Mouse (Mus musculus) embryo, embryonic 11 days (tissue): ENCODE measurements around the gene Dgkq.
"Not testable (repeated sequence)": the region's sequence is repeated elsewhere in the genome, so short reads cannot be mapped to it uniquely, and the experiment has no call there.

Source experiments
- DNase-seq: peaks from one replicate; pipeline ENCODE4 v3.0.0-alpha.2; 2015

Dgkq gene

DNA sequence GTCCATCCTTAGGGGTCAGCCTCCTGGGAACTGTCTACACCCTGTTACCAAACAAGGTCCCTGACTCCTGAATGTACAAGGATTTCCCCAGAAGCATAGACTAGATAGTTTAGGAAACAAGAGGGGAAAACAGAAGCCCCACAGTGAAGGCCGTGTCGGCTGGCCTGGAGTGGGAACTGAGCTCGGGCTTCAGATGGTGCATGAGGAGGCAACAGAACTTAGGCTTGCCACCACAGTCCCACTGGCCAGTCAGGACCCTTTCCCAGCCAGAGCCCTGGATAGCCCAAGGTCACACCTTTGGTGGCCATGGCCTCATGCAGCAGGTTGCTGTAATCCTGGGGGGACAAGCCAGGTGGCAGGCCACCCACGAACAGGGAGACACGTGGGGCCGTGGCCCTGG, 16.1 kb downstream of the Dgkq start:
- DNase-seq: no peak

DNA sequence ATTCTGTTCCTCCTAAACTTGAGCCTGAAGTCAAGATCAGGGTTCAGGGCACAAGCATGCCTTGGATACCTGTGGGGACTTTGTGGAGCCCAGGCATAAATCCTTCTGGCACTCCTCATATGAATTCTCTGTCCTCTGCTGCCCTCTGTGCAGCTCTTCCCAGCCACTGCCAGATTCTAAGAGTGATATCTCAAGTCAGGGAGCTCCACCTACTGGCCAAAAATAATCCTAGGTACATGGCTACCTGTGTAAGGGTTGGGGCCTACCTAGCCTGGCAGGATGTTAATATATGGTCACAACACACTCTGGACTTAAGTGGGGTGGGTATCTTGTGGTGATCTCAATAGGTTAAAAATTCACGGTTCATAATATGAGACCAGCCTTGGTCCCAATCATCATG, 17.6 kb downstream of the Dgkq start:
- peak; percentile 78 for DNase-seq

DNA sequence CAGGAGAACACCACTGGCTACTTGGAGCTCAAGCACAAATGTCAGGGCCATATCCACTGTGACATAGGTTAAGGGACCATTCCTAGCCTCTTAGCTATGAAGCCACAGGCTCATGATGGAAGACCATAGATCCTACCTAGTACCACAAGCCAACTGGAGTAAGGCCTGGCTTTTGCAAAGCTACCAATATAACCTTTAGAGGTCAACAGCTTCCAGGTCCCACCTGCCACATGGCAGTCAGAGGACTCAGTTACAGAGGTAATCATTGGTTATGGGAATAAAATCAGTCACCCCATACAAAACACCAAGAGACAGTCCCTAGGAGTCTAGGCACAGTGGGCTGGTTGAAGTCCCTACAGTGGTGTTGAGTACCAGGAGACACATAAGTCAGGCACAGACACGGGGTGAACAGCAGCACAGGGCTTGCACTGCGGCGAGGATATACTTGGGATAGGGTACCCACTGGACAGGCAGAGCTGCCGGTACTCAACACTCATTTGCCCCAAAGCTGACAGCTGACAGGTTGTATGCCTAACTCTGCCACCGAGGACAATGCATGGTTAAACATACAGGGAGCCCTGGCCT, 18.2 kb downstream of the Dgkq start:
- DNase-seq: no peak

DNA sequence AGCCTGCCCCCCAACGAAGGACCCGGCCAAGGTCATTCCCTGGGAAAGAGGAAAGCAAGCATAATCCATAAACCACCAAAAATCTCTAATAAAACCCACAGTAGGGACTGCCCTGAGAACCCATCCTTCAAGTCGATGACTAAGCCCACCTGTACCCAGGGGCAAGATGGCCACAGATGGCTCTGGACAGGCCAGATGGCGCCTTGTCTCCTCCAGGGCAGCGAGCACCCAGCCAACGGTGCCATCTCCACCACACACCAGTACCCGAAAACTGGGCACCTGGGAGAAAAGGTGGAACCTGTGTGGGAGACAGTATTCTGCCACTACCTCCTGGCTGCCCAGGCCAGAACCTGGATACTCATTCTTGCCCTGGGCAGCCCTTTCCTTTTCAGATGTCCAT, 19.1 kb downstream of the Dgkq start:
- DNase-seq: no peak

DNA sequence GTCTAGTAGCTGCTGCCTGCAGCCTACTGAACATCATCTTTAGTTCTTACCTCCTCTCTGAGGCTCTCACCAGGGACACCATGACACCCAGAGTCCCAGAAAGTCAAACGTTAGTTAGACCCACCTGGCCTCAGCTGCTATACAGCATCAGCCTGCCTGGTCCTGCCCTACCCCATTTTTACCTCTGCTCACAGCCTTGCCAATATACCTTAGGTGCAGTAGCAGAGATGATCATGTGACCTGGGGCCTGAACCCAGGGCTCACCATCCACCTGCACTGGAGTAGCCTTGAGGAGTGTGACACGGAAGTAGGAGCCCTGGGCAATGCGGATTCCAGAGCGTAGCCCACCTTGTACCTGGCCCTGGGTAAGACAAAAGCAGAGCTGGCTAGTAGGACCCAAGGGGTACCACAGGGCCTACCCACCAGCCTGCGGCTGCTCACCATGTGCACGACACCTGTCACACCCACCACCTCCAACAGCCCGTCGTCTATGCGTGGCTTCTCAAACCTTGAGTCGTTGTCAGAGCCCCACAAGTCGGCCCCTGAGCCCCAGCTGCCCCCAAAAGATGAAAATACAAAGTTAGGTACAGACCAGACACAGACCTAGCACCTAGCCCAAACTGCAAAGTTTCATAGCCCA, 20.4 kb downstream of the Dgkq start:
- no peak for DNase-seq

DNA sequence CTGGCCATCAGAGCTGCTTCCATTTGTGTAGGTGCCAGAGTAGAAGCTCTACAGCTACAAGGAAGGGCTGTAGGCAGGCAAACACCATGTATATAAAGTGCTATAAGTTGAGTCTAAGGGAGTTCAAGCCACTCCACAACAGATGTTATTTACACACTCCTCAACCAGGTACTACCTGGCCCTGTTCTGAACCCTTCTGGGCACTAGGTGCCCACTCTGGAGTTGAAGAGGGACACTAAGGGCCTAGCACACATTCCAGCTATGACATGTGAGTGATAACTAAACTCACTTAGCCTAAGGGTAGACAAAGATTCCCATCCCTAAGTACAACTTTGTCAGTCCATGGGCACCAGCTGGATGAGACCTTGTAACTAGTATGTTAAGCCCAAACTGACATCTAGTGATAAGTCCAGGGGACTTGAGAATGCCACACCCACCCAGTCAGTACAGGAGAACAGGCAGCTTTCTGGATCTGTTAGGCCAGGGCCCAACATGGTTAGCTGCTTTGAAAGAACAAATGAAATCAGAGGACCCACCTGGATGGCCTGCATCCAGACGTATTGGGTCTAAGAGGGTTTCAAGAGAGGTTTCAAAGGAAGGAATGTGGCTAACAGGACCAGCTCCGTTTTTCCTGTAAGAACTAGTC, 21.5 kb downstream of the Dgkq start:
- DNase-seq: no peak

DNA sequence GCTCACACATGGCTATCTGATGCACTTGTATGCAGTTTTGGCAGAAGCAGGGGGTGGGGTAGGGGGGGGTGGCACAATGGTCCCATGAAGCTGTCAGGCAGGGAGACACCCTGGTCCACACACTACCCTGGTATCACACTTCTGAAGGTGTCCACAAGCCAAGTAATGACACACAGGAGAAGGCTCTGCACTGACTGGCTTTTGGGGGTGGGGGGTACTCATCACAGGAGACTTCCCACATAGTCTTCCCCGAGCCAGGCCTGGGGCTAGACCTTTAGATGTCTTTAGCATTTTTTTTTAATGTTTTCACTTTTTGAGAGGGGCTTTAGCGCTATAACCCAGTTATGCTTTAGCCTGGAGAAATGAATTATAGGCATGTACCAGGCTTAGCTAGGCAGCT, 22.2 kb downstream of the Dgkq start:
- DNase-seq: no peak

DNA sequence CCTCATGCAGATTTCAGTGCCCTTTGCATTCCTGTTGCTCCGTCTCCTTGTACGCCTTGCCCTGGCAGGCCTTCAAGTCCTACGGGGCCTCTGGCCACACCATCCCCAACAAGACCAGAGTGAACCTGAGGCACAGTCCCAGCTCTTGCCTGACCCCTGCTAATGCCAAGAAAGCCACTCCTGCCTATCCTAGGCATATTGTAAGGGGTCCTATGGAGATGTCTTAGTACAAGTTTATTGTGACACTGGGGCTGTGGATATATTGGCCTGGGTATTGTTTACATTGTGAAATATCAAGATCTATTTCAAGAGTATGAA, 23.2 kb downstream of the Dgkq start:
- no peak for DNase-seq

DNA sequence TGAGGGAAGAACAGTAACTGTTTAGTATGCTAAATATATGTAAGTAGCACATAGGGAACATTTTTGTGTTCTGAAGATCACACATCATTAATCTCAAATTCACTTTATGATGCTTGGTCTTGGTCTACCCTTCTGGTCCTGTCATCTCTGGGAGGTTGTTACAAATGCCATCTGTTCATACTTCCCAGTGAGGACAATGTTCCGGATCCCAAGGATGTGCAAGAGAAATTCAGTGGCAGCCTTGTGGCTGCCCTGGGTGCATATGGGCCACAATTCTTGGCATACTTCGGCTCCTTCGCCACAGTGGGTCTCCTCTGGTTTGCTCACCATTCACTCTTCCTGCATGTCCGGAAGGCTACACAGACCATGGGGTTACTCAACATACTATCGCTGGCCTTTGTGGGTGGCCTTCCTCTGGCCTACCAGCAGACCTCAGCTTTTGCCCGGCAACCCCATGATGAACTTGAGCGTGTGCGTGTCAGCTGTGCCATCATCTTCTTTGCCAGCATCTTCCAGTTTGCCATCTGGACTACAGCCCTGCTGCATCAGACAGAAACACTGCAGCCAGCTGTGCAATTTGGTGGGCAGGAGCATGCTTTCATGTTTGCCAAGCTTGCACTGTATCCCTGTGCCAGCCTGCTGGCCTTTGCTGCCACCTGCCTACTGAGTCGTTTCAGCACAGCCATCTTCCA, 23.7 kb downstream of the Dgkq start:
- DNase-seq: no peak

DNA sequence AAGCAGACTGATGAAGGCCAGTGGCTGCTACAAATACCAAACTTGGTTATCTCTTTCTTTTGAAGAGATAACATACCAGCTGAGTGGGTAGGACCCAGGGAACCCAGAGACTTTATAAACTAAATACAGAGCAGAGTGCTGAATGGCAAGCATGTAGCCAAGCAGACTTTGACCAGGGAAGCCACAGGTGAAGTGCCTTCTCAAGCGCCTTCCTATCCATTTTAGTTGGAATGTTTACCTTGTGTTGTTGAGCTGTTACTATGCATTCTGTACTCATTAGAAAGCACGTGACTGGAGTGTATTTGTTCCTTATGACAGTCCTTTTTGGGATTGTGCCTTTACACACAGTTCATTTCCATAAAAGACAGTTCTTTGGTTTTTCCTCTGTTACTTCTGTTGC, 25.8 kb downstream of the Dgkq start:
- DNase-seq: no peak

DNA sequence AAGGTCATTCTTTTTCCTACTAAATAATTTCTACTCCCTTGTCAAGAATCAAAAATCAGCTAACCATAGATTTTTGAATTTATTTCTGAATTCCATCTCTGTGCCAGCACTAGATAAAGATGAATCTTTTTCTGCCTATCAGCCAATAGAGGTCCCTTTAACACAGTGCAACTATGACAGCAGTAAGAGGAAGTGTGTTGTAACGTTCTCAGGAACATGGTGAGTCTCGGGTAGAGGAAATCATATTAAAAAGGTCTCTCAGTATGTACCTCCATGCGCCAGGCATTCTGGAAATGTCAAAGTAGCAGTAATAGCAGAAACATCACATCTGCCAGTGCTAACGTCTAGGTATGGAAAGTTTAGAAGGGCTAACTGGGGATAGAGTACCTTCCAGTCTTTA, 33.3 kb downstream of the Dgkq start:
- no peak for DNase-seq

DNA sequence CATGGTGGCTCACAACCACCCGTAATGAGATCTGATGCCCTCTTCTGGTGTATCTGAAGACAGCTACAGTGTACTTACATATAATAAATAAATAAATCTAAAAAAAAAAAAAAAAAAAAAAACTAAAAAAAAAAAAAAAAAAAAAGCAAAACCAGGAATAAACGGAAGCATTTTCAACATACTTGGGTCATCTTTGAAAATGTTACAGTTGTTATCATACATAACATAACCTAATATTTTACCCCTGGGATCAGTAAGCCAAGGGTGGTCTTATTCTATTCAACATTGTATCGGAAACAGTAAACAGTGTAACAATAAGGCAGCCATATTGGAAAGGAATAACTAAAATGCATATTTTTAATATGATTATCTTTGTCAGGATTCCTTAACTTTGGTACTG, 35.4 kb downstream of the Dgkq start:
- DNase-seq: not testable (repeated sequence)

DNA sequence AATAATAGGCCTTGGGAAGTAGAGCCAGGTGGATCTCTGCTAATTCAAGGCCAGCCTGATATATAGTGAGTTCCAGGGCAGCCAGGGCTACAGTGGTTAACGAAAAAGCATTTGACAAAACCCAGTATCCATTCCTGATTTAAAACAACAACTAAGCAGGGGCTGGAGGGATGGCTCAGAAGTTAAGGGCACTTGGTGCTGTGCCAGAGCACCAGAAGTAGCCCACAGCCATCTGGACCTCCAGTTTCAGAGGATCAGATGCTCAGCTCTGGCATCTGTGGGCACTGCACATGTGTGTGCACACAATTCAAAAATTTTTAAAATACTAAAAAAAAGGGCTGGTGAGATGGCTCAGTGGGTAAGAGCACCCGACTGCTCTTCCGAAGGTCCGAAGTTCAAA, 35.8 kb downstream of the Dgkq start:
- no peak for DNase-seq

DNA sequence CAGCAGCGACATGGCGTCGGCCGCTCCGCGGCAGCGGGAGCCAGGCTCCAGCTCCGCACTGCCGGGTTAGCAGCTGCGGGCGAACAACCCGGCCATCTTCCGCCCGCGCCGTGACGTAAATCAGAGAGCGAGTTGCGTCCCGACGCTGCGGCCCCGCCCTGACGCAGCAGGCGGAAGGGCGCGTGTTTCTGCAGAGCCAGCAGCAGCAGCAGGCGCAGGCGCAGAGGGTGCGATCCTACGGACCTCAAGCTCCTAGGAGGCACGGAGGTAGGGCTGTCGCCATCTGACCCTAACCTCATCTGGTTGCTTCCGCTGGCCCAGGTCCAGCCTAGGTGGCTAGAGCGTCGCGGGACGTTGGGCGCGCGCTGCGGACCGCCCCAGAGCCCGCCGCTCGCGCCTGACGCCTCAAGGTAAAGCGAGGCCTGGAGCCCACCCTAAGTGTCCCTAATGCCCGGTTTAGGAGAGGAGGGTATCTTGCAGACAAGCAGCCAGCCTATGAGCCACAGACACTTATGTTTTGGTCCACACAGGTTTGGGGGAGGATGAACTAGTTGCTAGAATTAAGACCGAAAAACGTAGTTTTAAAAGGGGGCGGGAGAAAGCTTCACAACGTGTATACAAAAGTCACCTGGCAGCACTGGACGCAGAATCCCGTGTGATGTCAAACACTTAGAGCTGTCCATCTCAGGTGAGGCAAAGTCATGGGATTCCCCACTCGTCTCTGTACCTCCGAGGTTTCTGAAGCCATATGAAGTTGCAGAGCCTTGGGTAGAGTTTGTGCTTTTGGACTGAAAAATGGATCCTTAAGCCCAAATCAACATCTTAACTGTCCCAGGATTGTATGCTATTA, 39.6 kb downstream of the Dgkq start, which contains the start of the genes Gak and Tmem175:
Gak (minus strand) TSS at position 122 of the 850 bp plus-strand sequence.
Tmem175 (plus strand) TSS at position 137 of the 850 bp plus-strand sequence.
- DNase-seq: peak; percentile 98

DNA sequence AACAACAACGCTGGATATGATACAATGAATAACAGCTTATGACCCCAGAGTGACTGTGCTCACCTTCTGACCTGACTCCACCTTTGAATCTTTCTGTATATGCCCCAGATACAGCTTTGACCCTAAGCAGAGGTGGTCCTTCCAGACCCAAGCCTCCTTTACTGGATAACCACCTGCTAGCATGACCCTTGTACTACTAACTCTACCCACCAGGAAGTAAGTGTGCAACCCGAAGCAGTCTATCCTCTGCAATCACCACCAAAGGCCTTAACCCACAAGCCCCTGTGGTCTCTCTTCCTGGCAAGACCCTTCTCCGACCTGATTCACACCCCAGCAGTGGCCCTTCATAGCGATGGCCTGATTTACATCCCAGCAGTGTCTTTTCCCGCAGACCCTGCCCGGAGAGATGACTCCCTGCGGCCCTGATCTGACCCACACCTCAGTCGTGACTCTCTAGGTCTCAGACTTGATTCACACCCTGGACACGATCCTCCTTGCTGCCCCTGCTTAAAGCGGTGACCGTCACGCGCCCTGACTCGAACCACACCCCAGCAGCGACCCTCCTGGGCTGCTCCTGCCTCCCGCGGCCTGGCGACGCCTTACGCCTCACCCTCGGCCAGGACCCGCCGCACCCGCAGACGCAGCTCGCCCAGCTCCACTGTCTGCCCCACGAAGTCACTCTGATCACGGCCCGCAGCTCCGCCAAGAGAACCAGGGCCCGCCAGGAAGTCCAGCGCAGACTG, 40.4 kb downstream of the Dgkq start:
- no peak for DNase-seq

DNA sequence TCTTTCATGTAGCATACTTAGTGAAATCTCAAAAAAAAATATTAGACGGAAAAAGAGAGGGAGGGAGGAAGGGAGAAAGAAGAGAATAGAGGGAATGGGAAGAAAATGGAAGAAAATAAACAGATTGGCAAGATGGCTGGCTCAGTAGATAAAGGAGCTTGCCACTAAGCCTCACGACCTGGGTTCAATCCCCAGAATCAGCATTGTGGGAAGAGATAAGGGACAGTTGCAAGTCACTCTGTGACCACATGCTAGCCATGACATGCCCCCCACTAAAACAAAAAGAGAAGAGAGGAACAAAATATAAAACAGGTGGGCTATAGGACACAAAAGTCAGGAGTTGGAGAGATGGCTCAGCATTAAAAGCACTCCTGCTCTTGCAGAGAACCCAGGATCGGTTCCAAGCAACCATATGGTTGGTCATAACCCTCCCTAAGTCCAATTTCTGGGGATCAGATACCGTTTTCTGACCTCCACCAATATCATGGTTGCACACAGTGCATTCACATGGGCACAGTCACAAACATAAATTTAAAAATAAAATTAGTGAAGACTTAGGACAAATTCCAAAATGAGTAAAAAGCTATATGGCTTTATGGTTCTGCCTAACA, 43.3 kb downstream of the Dgkq start:
- DNase-seq: no peak

DNA sequence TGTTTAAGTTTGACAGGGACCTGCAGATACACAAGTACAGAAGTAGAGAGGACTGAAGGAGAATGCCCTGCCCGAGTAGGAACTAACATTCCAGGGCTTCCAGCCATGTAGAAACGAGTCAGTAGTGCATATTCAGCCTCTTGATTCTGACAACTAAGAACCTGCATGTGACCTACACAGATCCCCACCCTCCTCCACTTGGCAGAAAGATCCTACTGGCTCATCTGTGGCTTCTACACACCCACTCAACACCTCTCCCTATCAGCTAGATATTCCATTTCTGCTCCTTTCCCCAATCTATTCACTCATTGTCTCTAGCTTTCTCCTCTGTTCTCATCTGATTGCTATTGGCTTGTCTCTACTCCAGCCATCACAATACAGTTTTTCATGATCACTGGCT, 47.6 kb downstream of the Dgkq start:
- DNase-seq: no peak

DNA sequence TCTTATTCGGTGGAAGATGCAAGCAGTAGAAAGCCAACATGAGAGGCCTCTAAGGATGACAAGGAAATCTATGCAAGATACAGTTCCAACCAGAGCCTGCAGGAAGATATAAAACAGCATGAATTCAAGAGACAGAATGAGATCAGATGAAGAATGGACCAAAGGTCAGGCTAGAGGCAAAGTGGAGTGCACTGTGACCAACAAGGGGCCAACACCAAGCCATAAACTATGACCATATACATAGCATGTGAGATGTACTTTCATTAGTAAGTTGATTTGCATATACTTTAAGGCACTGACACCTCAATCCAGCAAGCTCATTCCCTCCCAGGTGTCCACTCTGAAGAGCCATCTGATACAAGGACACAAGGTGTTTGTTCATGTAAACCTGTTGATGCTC, 59.0 kb downstream of the Dgkq start:
- DNase-seq: no peak

DNA sequence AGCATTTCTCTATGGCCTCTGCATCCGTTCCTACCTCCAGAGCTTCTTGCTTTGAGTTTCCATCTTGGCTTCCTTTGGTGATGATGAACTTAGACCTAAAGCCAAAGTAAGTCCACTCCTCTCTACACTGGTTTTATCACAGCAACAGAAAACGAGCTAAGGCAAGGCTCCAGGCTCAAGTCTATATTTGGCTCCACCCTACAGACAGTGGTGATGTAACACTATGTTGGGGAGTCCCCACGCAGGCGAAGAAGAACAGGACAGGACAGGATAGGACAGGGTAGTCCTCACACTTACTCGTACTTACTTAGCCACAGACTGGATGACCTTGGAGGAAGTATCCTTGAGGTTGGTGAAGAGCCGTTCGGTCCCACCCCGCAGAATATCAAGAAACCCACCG, 66.9 kb downstream of the Dgkq start:
- no peak for DNase-seq

DNA sequence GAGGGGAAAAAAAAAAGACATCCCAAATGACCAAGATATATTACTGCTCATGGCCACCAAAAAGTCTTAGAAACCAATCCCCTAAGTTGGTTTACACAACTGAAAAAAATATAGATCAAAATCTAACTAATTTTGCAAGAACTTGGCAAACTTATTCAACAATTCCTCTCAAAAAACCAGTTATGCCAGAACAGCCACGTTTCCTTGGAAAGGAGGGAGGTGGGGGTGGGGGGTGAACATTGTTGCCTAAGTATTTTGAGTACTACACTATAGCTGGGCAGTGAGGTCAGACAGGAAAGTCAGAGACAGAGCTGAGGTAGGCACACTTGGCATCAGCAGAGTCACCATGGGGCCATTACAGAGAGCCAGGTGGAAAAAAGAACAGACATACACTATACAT, 69.5 kb downstream of the Dgkq start:
- no peak for DNase-seq
